Mouse (Mus musculus) embryo, embryonic 11 days (tissue): ENCODE measurements around the gene Lrrc36.

Experiments
- DNase-seq: peaks from one replicate; pipeline ENCODE4 v3.0.0-alpha.2; 2015

Gene Lrrc36

GRCm38 (mm10) chr8:105433021-105433420, 19.6 kb downstream of the Lrrc36 start:
- DNase-seq: peak; percentile 17

DNA sequence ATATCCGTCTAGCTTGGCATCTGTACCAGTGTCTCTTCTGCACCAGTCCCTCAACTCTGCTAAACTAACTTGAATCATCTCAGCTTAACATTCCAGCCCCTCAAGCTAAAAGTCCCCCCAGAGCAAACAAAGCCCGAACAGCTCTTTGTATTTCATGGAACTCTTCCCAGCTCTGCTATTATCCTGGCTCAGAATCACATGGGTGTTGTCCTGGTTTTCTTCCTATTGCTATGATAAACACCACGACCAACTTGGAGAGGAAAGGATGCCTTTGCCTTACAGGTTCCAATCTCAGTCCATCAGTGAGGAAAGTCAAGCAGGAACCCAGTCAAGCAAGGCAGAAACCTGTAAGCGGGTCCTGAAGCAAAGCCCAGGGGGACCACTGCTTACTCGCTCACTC, 20.1 kb downstream of the Lrrc36 start:
- DNase-seq: peak; percentile 15

- no peak for DNase-seq
These were observed 20.8 kb downstream of the Lrrc36 start for GRCm38 (mm10) chr8:105434136-105434535.

GRCm38 (mm10) chr8:105436218-105436617, 22.8 kb downstream of the Lrrc36 start:
- DNase-seq: no peak

DNA sequence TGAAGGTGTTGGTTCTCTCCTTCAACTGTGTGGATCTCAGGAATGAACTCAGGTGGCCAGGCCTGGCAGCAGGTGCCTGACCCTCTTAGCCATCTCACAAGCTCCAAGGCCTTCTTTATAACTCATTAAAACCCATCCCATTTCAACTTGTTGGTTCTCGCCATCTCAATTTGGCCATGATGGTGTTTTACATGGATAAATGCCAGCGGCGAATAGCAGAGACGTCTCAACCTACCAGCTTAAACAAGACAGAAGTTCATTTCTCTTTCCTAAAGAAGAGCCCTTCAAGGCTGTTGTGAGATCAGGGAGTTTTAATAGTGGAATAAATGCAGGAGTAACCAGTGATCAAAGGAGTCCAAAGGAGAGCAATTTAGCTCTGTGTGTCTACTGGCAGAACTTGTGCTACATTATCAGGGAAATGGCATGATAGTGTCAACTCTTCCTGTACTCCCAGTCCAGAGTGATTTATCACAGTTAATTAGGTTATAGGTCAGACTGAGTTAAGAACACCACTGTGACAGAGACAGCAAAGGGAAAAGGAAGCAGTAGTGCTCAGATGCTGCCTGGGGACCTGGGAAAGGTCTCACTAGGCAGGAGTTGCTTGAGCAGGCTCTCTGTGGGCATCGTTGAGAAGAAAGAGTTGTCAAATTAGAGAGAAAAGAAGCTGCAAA, 23.8 kb downstream of the Lrrc36 start:
- DNase-seq: no peak

GRCm38 (mm10) chr8:105438865-105439264, 25.5 kb downstream of the Lrrc36 start:
- DNase-seq: peak; percentile 70

GRCm38 (mm10) chr8:105441433-105441832, 28.1 kb downstream of the Lrrc36 start:
- peak; percentile 75 for DNase-seq

DNA sequence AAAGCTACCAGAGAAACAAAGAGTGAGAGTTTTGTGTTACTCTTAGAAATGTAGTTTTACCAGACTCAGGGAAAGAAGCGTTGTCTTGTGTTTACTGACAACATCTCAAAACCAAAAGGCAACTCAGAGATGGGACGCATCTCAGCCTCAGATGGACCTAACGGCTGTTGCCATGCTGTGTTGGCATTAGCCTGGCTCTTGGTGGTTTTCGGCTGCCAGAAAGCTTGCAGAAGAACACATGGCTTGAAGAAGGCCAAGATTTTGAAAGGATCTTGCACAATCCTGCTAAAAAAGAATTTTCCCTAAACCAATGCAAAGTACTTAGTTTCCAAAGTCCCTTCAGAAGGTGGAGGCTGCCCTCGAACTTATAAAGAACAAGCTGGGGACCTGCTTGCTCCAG, 29.3 kb downstream of the Lrrc36 start:
- DNase-seq: no peak

GRCm38 (mm10) chr8:105445296-105446126, 32.1 kb downstream of the Lrrc36 start:
- peak; percentile 79 for DNase-seq

- peak; percentile 85 for DNase-seq
These were observed 32.8 kb downstream of the Lrrc36 start for GRCm38 (mm10) chr8:105446127-105446552.

DNA sequence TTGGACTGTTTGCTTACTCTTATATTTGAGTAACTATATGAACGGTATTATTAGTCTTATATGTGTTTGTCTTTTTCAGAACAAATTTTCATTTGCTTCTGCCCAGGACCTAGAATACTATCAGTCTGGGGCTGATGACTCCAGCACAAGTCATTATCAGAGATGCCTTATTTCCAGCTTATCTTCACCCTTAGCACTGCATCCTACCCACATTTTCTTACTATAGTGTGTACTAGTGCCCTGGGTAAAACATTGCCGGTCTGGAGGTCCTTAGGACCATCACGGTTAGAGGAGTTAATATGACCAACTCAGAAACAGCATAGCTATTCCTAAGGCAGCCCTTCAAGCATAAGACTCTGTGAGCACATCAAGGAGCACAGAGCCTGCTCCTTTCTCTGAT, 34.8 kb downstream of the Lrrc36 start:
- no peak for DNase-seq

GRCm38 (mm10) chr8:105448596-105448995, 35.2 kb downstream of the Lrrc36 start:
- no peak for DNase-seq

DNA sequence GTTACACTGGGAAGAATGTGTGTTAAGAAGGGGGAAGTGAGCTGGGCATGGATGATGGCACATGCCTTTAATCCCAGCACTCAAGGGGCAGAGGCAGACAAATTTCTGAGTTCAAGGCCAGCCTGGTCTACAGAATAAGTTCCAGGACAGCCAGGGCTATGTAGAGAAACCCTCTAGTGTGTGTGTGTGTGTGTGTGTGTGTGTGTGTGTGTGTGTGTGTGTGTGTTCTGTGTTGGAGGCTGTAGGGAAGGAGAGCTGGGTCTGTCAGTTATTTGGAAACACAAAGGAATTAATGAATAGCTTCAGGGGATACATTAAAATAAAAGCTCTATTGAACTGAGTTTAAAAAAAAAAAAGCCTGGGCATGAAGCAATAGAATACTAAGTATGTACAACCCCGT, 37.6 kb downstream of the Lrrc36 start:
- DNase-seq: no peak

GRCm38 (mm10) chr8:105451903-105452603, 38.7 kb downstream of the Lrrc36 start:
- DNase-seq: no peak

GRCm38 (mm10) chr8:105453296-105453695, 39.9 kb downstream of the Lrrc36 start:
- no peak for DNase-seq

DNA sequence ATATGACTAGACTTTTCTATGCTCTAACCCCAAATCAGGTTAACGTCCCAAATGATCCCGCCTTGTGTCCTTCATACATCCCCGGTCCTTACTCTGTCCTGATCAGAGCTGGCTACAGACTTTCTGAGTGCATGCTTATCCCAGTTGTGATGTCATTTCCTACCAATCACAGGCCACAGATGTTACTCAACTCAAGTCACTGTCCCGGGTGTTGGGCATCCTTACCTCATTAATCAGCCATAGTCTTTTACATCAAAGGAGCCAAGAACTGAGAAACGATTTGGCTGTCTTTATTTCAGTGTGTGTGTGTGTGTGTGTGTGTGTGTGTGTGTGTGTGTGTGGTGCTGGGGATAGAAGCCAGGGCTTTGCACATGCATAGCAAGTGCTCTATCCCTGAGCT, 40.7 kb downstream of the Lrrc36 start:
- DNase-seq: no peak

DNA sequence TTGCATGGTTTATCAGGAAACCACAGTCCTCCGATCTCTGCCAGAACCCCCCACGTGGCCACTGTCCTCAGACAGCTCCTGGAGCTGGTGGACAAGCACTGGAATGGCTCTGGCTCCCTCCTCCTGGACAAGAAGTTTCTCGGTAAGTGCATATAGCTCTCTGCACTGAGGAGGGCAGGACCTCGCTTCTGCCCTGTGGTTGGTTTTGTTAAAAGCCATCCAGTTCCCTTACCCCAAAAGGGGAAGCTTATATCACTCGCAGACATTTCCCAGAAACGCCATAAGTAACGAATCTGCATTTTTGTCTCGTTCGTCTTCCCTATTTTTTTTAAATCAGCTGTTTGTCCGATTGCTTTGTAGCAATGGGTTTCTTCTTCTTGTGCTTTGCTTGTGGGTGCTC, 41.8 kb downstream of the Lrrc36 start:
- no peak for DNase-seq

DNA sequence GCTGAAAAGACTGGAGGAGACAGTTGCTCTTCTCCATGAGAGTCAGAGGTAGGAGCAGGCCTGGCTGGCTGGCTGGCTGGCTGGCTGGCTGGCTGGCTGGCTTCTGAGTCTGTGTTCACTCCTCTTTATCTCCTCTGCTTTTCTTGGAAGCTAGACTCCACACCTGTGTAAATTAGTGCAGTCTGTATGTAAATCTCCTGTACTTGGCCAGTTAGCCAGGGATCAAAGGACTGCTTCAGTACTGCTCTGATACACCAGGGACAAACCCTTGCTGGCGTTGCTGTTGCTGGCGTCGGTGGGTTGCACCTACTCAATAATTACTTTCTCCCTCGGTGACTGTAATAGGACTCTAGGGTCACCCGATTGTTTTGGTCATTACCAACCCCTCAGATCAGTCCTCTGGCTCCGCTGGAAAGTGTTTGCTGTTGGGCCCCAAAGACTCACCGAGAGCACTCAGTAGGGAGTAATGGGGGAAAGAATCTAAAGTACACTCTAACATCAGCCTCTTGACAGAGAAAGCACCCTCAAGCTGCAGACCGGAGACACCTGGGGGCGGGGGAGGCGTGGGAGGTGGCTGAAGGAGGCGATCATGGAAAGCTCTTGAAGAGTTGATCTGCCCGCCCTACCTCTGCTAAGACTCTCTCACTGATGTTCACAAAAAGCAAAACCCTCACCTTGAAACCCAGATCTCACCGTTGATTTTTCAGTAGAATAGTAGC, 47.9 kb downstream of the Lrrc36 start:
- no peak for DNase-seq

GRCm38 (mm10) chr8:105464595-105464994, 51.2 kb downstream of the Lrrc36 start:
- no peak for DNase-seq

- no peak for DNase-seq
These were observed 52.9 kb downstream of the Lrrc36 start for GRCm38 (mm10) chr8:105466246-105466645.

- no peak for DNase-seq
These were observed 53.4 kb downstream of the Lrrc36 start for GRCm38 (mm10) chr8:105466700-105467291.

DNA sequence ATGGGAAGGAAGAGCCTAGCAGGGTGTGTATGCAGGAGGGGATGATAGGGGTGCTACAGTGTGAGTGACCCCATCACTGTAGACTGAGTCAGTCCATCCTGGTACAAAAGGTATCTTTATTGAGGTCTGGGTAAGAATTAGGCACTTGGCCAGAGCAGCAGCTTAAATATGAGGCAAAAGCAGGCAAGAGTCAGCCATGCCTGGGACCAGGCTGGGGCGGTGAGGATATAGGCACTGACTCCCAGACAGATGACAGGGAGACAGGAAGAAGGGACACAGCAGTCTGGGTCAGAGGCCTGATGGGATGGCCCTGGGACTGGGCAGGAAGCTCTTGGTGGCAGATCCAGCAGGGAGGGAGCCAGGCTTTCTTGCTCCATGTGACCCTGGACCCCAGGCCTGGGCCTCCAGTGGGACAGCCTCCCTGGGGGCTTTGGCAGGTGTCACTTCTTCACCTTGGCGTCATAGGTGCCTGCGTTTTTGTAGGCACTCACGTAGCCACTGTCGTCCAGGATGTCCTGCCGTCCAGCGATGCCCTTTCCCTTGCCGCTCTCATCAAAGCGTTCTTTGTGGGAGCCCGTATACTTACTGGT, 54.1 kb downstream of the Lrrc36 start:
- no peak for DNase-seq
